Mouse (Mus musculus) intestine, postnatal 0 days (tissue): ENCODE data around the gene Scfd2. TPM values are rescaled to one million over a fixed set of nuclear protein-coding genes. Genes with fewer than 3 reads are reported as not detected.

Experiments
- ATAC-seq: fragments of 200-750 bp; cut with Nextera tagmentation; 2 replicates; pipeline ENCODE4 v1.8.0; 2017; ENCODE audit warnings: mild to moderate bottlenecking, moderate TSS enrichment, moderate library complexity
- H3K27ac ChIP-seq: fragments of 300-500 bp; sonication (generic); 2 replicates; pipeline ENCODE4 v1.5.1; 2014; ENCODE audit warnings: mild to moderate bottlenecking, low read depth, low read length, moderate library complexity
- H3K27me3 ChIP-seq: fragments of 300-500 bp; sonication (generic); replicated peaks from 2 replicates; pipeline ENCODE4 v1.6.1; 2014; ENCODE audit warnings: low read length, mixed read lengths; ENCODE audit not compliant: control insufficient read depth, insufficient read depth
- H3K36me3 ChIP-seq: fragments of 300-500 bp; sonication (generic); 2 replicates; pipeline ENCODE4 v1.6.1; 2014; ENCODE audit warnings: mild to moderate bottlenecking, moderate library complexity; ENCODE audit not compliant: control insufficient read depth, insufficient read depth
- H3K4me1 ChIP-seq: fragments of 300-500 bp; sonication (generic); replicated peaks from 2 replicates; pipeline ENCODE4 v1.6.1; 2014; ENCODE audit warnings: antibody characterized with exemption, low read length, mixed read lengths; ENCODE audit not compliant: control insufficient read depth, insufficient read depth
- H3K4me2 ChIP-seq: fragments of 300-500 bp; sonication (generic); replicated peaks from 2 replicates; pipeline ENCODE4 v1.6.1; 2014; ENCODE audit warnings: low read depth, mild to moderate bottlenecking, moderate library complexity
- H3K4me3 ChIP-seq: fragments of 300-500 bp; sonication (generic); 2 replicates; pipeline ENCODE4 v1.5.1; 2014; ENCODE audit warnings: low read depth, low read length
- H3K9ac ChIP-seq: fragments of 300-500 bp; sonication (generic); 2 replicates; pipeline ENCODE4 v1.6.1; 2014; ENCODE audit warnings: mild to moderate bottlenecking, low read depth, low read length
- H3K9me3 ChIP-seq: fragments of 300-500 bp; sonication (generic); 2 replicates; pipeline ENCODE4 v1.6.1; 2016; ENCODE audit warnings: mixed run types; ENCODE audit not compliant: control insufficient read depth
- CTCF ChIP-seq: sonication (generic); IDR thresholded peaks from 2 replicates; pipeline ENCODE4 v1.5.1; 2016; ENCODE audit warnings: low read depth, mild to moderate bottlenecking, control low read depth, antibody characterized with exemption, moderate library complexity
- WGBS: fragments of 180-500 bp; shearing (Covaris S2); extraction: QIAGEN DNeasy Blood & Tissue Kit; methylation state at CpG from one replicate; pipeline ENCODE4 v1.1.7; 2014; 5-methylcytosine and 5-hydroxymethylcytosine counted together
- polyA plus RNA-seq: library from polyadenylated mRNA; unstranded; fragments of >200 nt; fragmentation: Nextera tagmentation; extraction: Ambion mirVana; gene quantifications from 2 replicates; pipeline ENCODE4 v1.2.1, GENCODE M21; 2015

Scfd2 gene
- polyA plus RNA-seq, 1 experiment from 2014 or later, result 16.8 TPM

- no peaks in the 10 kb centered on the region for H3K9me3 ChIP-seq
- ATAC-seq, result no peak
- no peak overlapping the region for H3K4me2 ChIP-seq
- H3K27me3 ChIP-seq, result no peaks in the 10 kb centered on the region
- 91% methylated on average over 3 of the region's 3 CpGs for WGBS
- no peaks in the 10 kb centered on the region for H3K36me3 ChIP-seq
- no peak overlapping the region for H3K4me3 ChIP-seq
- H3K4me1 ChIP-seq, result no peaks in the 10 kb centered on the region
- TF ChIP-seq CTCF, result no peak
- no peak overlapping the region for H3K27ac ChIP-seq
- no peak overlapping the region for H3K9ac ChIP-seq
Observed at GRCm38 (mm10) chr5:74470819-74471218, 60.7 kb downstream of the Scfd2 start.

GRCm38 (mm10) chr5:74469620-74470019 lies 61.9 kb downstream of the Scfd2 start:
- H3K4me1 ChIP-seq, result no peaks in the 10 kb centered on the region
- no peak for TF ChIP-seq CTCF
- no peak overlapping the region for H3K4me2 ChIP-seq
- H3K36me3 ChIP-seq, result no peaks in the 10 kb centered on the region
- H3K27ac ChIP-seq, result no peak overlapping the region
- no peak overlapping the region for H3K9ac ChIP-seq
- no peak overlapping the region for H3K4me3 ChIP-seq
- no peaks in the 10 kb centered on the region for H3K27me3 ChIP-seq
- H3K9me3 ChIP-seq, result no peaks in the 10 kb centered on the region
- no peak for ATAC-seq
- WGBS, result 59% methylated on average over 1 of the region's 1 CpGs

GRCm38 (mm10) chr5:74467753-74468152 lies 63.8 kb downstream of the Scfd2 start:
- Histone ChIP-seq H3K4me2 (no peak overlapping the region), H3K4me3 (no peak overlapping the region), H3K27ac (no peak overlapping the region), H3K27me3 (no peaks in the 10 kb centered on the region), H3K36me3 (no peaks in the 10 kb centered on the region), H3K4me1 (no peaks in the 10 kb centered on the region), H3K9me3 (no peaks in the 10 kb centered on the region), H3K9ac (no peak overlapping the region)
- WGBS, result 79% methylated on average over 3 of the region's 3 CpGs
- TF ChIP-seq CTCF, result no peak
- no peak for ATAC-seq

GRCm38 (mm10) chr5:74456759-74457158 lies 74.8 kb downstream of the Scfd2 start:
- no peak overlapping the region for H3K27ac ChIP-seq
- no peaks in the 10 kb centered on the region for H3K9me3 ChIP-seq
- no peak overlapping the region for H3K4me2 ChIP-seq
- no peaks in the 10 kb centered on the region for H3K4me1 ChIP-seq
- no peak for ATAC-seq
- H3K27me3 ChIP-seq, result no peaks in the 10 kb centered on the region
- TF ChIP-seq CTCF, result no peak
- H3K9ac ChIP-seq, result no peak overlapping the region
- H3K36me3 ChIP-seq, result no peaks in the 10 kb centered on the region
- WGBS, result 32% methylated on average over 2 of the region's 2 CpGs
- H3K4me3 ChIP-seq, result no peak overlapping the region

- no peak overlapping the region for H3K27ac ChIP-seq
- H3K36me3 ChIP-seq, result no peaks in the 10 kb centered on the region
- peak; percentile 54 for TF ChIP-seq CTCF
- no peaks in the 10 kb centered on the region for H3K9me3 ChIP-seq
- H3K27me3 ChIP-seq, result no peaks in the 10 kb centered on the region
- H3K4me1 ChIP-seq, result no peaks in the 10 kb centered on the region
- WGBS, result 81% methylated on average over 6 of the region's 6 CpGs
- no peak overlapping the region for H3K4me3 ChIP-seq
- H3K4me2 ChIP-seq, result no peak overlapping the region
- no peak for ATAC-seq
- H3K9ac ChIP-seq, result no peak overlapping the region
Observed at GRCm38 (mm10) chr5:74455510-74456269, 75.9 kb downstream of the Scfd2 start.

GRCm38 (mm10) chr5:74455094-74455493 lies 76.5 kb downstream of the Scfd2 start:
- no peak overlapping the region for H3K27ac ChIP-seq
- WGBS, result 91% methylated on average over 9 of the region's 9 CpGs
- no peak overlapping the region for H3K4me2 ChIP-seq
- no peak for ATAC-seq
- TF ChIP-seq CTCF, result no peak
- no peaks in the 10 kb centered on the region for H3K9me3 ChIP-seq
- H3K4me3 ChIP-seq, result no peak overlapping the region
- H3K4me1 ChIP-seq, result no peaks in the 10 kb centered on the region
- no peak overlapping the region for H3K9ac ChIP-seq
- no peaks in the 10 kb centered on the region for H3K36me3 ChIP-seq
- no peaks in the 10 kb centered on the region for H3K27me3 ChIP-seq
